Mouse (Mus musculus) frontal cortex, postnatal 36 days (tissue): ENCODE data around the gene Ace2.

Experiments
- DNase-seq, 2 experiments: peaks; one replicate each; pipeline ENCODE4 v3.0.0; 2022; ENCODE audit warnings: low spot score in 2 of 2

The Ace2 gene

DNA sequence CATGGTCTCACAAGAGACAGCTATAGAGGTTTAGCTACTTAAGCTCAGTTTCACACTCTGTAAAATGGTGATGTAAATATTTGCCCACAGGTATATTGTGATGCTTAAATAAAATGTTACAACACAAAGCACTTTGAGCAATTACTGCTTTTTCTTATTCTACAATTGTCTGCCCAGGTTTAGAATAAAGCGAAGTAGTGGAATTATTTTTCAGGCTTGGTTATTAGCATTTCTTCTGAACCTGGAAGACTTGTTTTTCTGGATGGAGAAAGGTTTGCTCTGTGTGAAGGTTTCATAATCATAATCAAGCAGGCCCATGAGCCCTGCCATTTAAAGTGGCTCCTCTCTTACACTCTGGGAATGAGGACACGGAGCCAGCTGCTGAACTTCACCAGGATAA lies at the start of gene Ace2:
Gene Ace2, plus strand, starts transcription at position 301 of the 400 bp plus-strand sequence.
- no peak for DNase-seq

DNA sequence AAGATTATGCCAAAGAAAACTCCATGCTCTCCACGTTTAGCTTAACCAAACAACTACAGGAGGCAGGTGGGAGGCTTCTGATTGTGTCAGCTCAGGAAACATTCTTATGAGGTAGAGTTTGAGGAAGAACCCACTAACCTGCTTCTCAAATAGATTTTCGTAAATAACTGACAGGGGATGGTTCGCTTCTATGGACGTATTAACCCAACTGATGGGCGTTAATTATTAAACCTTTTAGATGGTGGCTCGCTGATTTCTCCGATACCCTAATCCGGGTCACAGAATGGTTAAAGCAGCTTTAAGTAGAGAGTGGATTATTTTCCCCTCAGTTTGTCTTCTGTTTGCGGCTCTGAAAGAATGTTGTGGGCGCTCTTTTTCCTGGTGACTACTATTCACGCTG lies 49.2 kb upstream of the Ace2 start:
- DNase-seq: no peak

DNA sequence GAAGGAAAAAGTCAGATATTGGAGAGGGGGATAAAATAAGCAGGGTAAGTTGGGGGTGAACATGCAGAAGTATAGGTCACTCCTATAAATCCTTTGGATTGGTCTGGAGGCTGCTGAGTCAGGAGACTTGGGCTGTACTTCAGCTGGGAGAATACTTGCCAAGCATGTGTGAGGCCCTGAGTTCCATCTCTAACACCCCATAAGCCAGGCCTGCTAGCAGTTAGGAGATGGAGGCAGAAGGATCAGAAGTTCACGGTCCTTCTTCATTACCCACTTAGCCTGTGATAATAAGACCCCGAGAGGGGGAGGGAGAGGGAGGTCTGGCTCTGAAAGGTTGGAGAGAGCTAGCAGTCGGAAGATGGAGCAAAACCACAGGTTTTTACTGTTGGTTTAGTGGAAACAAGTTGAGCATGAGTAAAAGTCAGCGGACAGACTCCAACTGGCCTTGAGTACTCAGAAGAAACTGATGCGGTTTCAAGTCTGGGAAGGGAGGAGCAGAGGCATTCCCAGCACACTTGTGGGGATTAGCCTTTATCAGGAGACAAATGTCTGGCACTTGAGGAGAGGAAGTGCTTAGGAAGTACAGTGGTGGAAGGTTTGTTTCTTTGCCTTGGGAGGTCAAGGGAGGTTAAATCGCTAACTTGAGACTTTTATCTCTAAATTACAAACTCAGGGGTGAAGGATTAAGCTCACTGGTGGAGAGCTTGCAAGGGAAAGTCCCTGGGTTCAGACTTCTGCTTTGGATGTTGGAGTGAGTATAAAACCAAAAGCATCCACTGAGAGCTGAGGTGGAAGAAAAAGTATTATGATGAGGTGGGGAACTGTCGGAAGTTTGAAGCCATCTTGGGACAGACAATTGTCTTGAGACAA lies 46.6 kb upstream of the Ace2 start:
- no peak for DNase-seq

DNA sequence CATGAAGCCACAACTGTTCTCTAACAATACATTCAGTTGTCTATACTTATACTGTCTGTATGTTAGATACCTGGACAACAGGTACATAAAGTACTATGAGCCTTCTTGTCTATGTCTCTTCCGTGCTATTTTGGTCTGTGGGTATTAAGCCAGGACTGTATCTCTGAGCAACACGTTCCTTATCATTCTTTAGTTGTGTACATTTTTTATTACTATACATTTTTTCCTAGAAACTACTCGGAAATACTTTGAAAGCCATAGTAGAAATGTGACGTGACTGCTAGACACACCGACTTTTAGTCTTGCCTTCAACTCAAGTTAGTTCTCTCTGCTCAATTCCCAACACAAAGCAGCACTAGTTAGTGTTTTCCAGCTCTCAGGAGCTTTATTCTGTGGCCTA lies 45.7 kb upstream of the Ace2 start:
- DNase-seq: no peak

DNA sequence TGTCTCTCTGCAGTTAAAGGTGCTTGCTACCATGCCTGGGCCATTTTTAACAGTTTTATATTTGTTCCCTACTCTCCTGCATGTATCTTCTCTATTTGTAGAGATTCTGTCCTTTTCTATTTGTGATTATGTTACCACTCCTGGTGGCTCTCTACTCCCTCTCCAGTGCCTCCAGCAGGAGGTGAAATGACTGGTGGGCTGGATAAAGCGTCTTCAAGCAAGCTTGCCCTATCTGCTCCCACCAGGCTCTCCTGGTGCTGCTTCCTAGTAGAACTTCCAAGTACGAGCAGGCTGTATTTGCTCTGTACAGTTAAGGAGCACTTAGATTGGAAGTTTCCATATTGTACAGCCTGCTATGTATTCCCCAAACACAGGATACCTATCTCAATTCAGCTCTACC lies 43.3 kb upstream of the Ace2 start:
- no peak for DNase-seq

DNA sequence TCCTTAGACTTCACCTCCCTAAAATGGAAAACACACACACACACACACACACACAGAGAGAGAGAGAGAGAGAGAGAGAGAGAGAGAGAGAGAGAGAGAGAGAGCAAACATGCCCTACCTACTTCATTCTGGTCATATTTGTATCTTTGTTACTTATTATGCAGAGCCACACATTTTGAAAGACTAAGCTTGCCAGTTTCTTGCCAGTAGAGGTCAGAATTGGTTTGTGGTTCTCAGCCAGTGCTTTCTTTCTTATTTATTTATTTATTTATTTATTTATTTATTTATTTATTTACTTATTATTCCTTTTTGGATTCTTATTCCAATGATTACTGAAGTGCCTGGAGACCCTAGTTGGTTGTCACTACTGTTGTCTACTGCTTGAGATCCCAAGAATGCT lies 37.6 kb upstream of the Ace2 start:
- no peak for DNase-seq

DNA sequence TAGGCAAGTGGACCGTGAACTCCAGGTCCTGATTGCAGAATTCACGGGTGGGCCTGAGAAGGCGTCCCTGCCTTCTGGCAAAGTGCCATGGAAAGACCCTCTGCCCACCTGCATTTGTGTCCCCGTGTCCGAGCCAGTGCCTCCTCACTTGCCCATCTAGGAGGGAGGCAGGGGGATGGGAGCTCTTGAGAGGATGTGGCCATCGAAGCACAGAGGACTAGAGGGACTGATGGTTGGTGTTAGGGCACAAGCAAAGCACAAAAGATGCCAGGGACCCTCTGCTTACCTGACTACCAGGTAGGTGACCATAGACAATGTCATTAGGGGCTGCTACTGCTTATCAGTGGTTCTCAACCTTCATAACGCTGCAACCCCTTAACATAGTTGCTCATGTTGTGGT lies 36.9 kb upstream of the Ace2 start:
- no peak for DNase-seq

DNA sequence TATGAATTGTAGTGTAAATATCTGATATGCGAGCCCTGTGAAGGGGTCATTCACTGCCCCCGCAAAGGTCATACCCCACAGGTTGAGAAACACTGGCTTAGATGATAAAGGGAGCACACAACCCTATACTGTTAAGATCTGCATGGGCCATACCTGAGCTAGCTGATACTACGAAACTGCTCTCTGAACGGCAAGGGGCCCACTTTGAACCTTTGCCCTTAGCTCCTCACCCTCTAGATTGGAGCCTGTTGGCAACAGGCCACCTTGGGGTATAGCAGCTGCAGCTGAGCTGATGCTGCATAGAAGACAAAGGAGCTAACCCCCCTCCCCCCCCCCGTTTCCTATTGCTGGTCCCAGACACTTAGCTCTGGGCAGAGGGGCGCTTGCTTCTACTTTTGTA lies 36.5 kb upstream of the Ace2 start:
- DNase-seq: no peak

DNA sequence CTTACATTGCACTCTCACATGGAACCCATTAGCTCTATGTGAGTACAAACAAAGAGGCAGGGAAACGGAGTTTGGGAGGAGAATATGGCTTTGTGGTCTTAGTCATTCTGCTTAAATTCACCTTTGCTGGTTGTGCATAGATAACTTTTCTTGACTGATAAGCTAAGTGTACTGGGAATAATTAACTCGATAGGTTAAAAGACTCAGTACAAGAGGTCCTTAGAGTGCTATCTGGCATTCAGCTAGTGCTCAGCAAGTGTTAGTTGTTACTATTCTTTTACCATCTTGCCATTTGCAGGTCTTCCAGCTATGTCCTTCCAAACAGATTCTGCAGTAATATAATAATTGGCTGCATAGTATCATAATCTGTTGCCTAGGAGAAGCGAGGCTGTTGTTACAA lies 28.0 kb upstream of the Ace2 start:
- DNase-seq: no peak

DNA sequence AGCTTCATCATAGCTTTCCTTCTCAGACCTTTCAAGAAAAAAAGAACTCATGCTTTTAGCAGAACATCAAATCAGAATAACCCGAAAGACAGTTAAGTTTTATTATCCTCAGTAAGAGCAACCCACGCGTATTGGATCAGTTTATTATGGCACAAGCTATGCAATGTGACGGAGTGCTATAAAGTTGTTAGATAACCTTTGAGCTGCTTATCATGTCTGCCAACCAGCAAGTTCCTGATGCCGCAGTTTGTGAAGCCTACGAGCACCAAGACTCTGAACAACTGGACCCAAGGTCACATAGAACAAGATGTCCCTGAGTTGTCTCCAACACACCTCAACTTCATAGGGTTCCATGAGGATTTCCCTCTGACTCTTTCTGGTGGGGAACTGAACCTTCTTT lies 25.4 kb upstream of the Ace2 start:
- DNase-seq: no peak

DNA sequence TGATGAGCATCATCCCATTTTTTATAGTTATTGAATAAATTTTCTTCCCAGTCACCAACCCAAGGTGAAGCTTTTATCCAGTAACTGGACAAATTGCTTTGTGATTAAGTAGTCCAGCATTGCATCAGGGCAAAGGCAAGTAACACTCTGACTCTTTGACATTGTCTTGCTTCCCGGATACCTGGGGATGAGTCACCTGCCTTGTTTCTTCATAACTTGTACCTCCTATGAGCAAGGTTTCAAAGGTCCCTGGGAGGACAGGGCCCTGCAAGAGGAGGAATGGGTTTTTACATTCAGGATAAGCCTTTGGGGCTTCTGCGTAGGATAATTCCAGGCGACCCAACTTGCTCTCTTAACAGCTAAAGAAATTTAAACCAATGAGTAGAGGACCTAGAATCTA lies 15.2 kb upstream of the Ace2 start:
- DNase-seq: no peak

DNA sequence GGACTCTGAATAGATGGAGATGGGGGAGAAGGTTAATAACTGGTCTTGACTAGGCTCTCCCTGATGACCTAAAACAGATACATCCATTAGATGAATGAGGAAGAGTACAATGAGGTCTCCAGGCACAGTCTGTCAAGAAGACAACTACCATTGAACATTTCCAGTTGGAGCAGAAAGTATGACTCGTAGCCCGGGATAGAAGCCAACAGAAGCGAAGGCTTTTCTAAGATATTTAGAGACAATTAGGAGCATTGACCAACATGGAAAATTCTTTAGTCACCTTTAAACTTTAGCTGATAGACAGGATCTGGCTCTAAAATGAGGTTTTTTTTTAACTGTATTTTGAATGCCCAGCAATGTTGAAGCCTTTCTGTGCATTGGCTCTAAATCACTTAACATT lies 5.6 kb upstream of the Ace2 start:
- no peak for DNase-seq

DNA sequence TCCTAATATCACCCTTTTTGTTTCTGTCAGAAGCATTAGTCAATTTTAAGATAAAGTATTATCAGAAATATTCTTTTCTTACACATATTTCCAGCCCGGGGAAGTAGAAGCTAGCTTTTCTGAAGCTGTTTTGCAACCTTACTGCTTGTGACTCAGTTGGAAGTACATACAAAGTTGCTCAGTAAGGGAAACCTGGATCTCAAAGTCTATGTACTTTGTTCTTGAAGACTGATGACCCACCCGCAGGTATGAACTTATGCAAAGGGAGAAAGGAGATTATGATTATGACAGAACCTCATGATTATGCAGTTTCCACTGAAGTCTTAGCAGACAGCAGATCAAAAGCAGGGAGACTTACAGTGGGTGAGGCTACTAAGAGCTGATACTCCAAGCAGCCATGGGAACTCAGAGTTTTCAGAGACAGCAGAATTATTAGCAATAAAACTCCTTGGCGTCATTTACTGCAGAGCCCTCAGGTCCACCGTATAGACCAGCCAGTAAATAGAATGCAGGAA lies 3.8 kb upstream of the Ace2 start:
- DNase-seq: no peak

DNA sequence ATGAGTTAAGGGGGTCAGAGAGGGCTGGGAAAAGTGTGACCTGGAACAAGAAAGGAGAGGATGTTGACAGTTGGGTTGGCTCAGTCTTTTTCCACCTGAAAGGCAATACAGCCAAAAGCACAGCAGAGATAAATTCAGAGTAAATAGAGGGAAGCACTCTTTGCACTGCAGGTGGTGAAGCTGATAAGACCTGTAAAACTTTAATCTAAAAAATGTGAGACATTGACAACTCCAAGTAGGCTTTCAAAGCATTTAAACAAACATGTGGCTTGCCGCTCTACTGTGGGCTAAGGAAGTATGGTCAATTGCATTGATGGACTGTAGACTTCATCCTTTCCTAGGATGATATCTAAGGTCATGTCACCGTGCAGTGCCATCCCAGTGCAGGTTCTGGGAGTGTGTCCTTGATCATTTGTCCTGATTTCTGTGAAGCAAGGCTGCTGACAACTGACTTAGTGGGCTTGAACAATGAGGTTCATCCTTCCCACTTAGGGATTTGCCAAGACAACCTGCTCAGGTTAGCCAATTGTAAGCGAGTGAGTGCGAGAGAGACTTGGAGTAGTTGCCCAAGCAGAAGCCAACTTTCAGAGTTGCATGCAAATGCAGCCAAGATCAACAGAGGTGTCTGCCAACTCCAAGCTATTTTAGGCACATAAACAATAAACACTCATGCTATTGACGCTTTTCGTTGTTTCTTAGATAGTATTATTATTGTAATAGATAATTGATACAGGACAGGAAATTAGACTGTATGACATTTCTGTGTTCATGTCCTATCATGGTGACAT lies 6.5 kb downstream of the Ace2 start:
- no peak for DNase-seq

DNA sequence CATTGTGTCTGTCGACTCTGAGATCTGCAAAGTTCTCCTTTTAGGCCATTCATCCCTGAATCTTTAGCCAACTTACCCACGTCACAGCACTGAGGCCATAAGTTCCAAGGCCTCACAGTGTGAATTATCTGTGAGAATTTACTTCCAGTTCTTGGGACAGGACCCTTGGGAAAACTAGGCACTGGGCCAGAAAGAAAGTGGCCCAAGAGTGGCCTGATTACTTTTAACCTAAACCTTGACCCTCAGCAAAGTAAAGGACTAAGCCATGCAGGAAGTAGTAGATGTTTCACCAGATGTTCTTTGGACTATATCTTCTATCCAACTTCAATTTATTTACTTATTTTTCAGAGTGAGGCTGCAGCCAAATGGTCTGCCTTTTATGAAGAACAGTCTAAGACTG lies 13.6 kb downstream of the Ace2 start:
- no peak for DNase-seq

DNA sequence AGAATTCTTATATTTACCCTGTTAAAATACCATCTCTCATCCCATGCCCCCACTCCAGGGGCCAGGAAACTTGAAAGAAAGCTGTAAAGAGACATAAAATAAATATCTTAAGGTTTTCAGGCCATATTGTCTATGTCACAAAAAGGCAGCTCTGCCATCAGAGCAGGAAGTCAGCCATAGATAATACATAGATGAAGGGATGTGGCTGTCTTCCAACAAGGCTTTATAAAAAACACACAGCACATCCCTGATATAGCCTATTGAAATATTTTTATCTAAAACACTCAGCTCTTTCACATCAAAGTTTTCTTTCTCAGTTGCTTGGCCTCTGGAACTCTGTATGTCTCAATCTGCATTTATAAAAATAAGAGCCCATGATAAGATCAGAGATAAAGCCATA lies 14.5 kb downstream of the Ace2 start:
- no peak for DNase-seq

DNA sequence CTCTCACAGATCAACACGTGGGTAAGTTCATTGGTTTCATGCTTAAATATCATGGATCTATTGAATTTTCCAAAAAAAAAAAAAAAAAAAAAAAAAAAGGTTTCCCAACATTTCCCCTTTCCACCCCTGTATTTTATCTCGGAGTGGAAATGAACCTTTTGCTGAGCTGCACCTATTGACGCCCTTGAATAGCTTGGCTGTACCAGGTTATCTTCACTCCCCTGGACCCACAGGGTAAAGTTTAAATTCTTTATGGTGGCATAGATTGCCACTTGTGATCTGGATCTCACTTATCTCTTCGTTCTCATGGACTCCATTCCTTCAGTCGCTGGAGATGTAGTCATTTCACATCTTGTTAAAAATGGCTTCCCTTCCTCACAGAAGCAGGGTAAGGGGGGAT lies 15.5 kb downstream of the Ace2 start:
- DNase-seq: no peak

DNA sequence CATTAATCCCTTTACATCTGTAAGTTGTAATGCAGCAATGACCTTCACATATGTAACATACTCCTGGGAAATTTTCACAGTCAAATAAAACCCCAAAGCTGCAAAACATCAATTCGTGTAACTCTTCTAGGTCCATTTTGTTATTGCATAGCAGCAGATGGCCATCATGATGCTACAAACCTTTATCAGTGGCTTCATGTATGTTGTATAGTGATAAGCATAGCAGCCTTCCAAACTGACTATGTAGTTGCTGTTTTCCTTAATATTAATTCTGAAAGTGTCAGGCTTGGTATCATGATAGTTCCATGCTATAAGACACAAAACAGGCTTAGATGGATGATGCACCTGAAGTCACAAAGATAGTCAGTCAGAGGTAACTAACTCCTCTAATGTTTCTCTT lies 25.5 kb downstream of the Ace2 start:
- DNase-seq: no peak

DNA sequence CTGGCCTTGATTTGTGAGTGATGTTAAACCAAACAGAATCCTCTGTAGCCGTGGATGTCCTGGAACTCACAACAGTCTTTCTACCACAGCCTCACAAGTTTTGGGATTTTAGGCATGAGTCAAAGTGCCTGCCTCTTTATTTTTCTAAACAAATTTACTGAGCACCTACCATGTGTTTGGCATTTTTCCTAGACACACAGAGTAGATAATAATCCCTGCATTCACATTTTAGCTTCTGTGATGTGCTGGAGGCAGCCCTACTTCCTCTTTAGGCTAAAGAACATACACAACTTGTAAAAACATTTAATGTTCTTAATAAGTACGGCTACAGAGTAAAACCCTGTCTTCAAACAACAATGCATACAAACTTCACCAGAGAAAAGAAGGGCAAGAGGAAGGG lies 31.9 kb downstream of the Ace2 start:
- no peak for DNase-seq

DNA sequence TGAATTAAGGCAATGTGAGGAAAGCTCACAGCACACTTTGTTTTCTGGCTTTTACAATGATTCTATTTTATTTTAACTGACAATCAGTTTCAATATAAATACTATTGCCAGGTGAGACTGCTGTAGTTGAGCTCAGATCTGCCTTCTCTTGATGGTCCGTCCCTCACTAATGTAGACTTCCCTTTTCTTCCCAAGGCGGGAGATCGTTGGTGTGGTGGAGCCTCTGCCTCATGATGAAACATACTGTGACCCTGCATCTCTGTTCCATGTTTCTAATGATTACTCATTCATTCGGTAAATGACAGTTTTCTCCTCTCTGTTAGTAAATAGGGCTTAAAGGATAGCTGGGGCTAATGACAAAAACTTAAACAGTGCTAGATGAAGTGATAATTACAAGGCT lies 34.7 kb downstream of the Ace2 start:
- DNase-seq: no peak

DNA sequence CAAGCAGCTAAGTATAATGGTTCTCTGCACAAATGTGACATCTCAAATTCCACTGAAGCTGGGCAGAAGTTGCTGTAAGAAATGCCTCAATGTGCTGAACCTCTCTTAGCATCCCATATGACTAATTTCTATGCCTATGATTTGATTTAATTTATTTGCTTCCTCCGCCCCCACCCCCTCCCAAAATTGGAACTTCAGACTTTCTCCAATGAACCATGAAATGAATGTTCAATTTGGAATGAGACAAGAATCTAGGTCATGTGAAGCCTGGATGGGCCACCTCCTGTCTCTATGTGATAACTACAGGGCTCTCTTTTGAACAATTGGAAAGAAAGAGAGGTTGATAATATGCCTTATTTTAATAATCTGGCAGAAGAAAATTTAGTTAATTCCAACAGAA lies 36.2 kb downstream of the Ace2 start:
- no peak for DNase-seq

DNA sequence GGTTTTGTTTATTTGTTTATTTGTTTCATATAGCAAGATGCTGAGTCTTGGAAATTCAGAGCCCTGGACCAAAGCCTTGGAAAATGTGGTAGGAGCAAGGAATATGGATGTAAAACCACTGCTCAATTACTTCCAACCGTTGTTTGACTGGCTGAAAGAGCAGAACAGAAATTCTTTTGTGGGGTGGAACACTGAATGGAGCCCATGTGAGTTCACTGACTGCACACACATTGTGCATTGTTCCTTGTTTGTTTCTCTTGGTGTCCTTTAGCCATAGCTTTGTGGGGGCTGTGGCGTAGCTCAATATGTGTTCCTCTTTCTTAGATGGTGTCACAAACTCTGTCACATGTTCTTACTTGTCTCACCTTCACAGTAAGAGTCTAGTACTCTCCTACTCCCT lies 36.6 kb downstream of the Ace2 start:
- DNase-seq: no peak

DNA sequence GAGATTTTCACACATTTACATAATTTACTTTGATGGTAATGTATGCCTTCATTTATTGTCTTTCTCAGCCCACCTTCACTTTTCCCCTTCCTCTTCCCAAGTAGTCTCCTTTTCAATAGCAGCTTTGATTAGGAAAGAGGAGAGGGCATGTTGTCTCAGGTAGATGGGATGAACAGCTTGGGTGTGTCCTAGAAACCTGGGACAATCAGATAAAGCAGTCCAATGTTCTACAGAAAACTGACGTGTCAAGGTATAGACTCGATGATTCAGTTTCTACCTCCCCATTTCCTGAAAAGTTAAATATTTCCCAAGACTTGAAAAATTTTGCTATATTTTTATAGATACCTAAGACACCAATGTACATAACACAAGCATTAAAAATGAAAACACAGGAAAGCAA lies 39.7 kb downstream of the Ace2 start:
- no peak for DNase-seq
